Mouse (Mus musculus) heart, embryonic 14.5 days (tissue): Measurements from ENCODE around the gene Nfe2l3. TPM values are rescaled to one million over a fixed set of nuclear protein-coding genes. Genes with fewer than 3 reads are reported as not detected.
"Not testable (repeated sequence)": the region's sequence is repeated elsewhere in the genome, so short reads cannot be mapped to it uniquely, and the experiment has no call there.

Experiments
- ATAC-seq: fragments of 200-750 bp; cut with Nextera tagmentation; 2 replicates; pipeline ENCODE4 v1.8.0; 2017; ENCODE audit warnings: low read depth, moderate TSS enrichment; ENCODE audit not compliant: insufficient number of reproducible peaks, insufficient read depth, low FRiP score
- H3K27ac ChIP-seq, 2 experiments: fragments of 200-500 bp in 1 of 2; fragments of 300-500 bp in 1 of 2; sonication (generic) in 1 of 2; replicated peaks in 1 of 2; 2 replicates each; pipeline ENCODE4 v1.5.1; 2012 to 2014; ENCODE audit warnings: low read depth in 2 of 2, low read length in 2 of 2, control low read depth in 1 of 2, mild to moderate bottlenecking in 1 of 2, mixed read lengths in 1 of 2; ENCODE audit not compliant: control insufficient read depth in 1 of 2, insufficient read depth in 1 of 2
- H3K27me3 ChIP-seq: fragments of 300-500 bp; sonication (generic); 2 replicates; pipeline ENCODE4 v1.6.1; 2014; ENCODE audit warnings: mild to moderate bottlenecking, low read length, control low read depth; ENCODE audit not compliant: control insufficient read depth, insufficient read depth
- H3K36me3 ChIP-seq: fragments of 300-500 bp; sonication (generic); 2 replicates; pipeline ENCODE4 v1.6.1; 2014; ENCODE audit warnings: mild to moderate bottlenecking, control low read depth, low read length, mixed read lengths; ENCODE audit not compliant: control insufficient read depth, insufficient read depth
- H3K4me1 ChIP-seq, 2 experiments: fragments of 200-500 bp in 1 of 2; fragments of 300-500 bp in 1 of 2; sonication (generic) in 1 of 2; 2 replicates each; pipeline ENCODE4 v1.6.1; 2012 to 2014; ENCODE audit warnings: low read length in 2 of 2, control low read depth in 1 of 2, mixed read lengths in 1 of 2; ENCODE audit not compliant: control insufficient read depth in 2 of 2, insufficient read depth in 2 of 2
- H3K4me2 ChIP-seq: fragments of 300-500 bp; sonication (generic); 2 replicates; pipeline ENCODE4 v1.6.1; 2014; ENCODE audit warnings: mild to moderate bottlenecking, low read length
- H3K4me3 ChIP-seq, 2 experiments: fragments of 200-500 bp in 1 of 2; fragments of 300-500 bp in 1 of 2; sonication (generic) in 1 of 2; 2 replicates each; pipeline ENCODE4 v1.5.1; 2012 to 2014; ENCODE audit warnings: low read length in 2 of 2, mild to moderate bottlenecking in 2 of 2, control low read depth in 1 of 2, low read depth in 1 of 2, moderate library complexity in 1 of 2; ENCODE audit not compliant: control insufficient read depth in 1 of 2, insufficient read depth in 1 of 2
- H3K9ac ChIP-seq: fragments of 300-500 bp; sonication (generic); 2 replicates; pipeline ENCODE4 v1.6.1; 2014; ENCODE audit warnings: mild to moderate bottlenecking, low read length
- H3K9me3 ChIP-seq: fragments of 300-500 bp; sonication (generic); 2 replicates; pipeline ENCODE4 v1.6.1; 2016; ENCODE audit warnings: low read length, control low read depth; ENCODE audit not compliant: control insufficient read depth
- WGBS: fragments of 180-500 bp; shearing (Covaris S2); extraction: QIAGEN DNeasy Blood & Tissue Kit; methylation state at CpG from one replicate; pipeline ENCODE4 v1.1.7; 2014; 5-methylcytosine and 5-hydroxymethylcytosine counted together
- polyA plus RNA-seq: library from polyadenylated mRNA; unstranded; fragments of >200 nt; fragmentation: Nextera tagmentation; extraction: Ambion mirVana; gene quantifications from 2 replicates; pipeline ENCODE4 v1.2.1, GENCODE M21; 2014

The Nfe2l3 gene
- 4.1 and 4.3 TPM in 2 replicates for polyA plus RNA-seq

- H3K36me3 ChIP-seq = no peaks in the 10 kb centered on the region
- no peaks in the 10 kb centered on the region for H3K9me3 ChIP-seq
- peak within 1 kb of the TSS; percentile 79 for H3K9ac ChIP-seq
- peaks cover 12 to 19% of the 10 kb centered on the region in 2 experiments for H3K4me1 ChIP-seq
- H3K27ac ChIP-seq = no peak within 1 kb of the TSS
- under 1% methylated on average over 71 of the region's 74 CpGs for WGBS
- H3K27me3 ChIP-seq = 0 out of 2 replicates have a peak, but pooled peaks cover 15% of the 10 kb centered on the region
- H3K4me2 ChIP-seq = peak within 1 kb of the TSS; percentile 91
- peak; percentile 79 for ATAC-seq
- H3K4me3 ChIP-seq = peak within 1 kb of the TSS; percentile 66 to 79
These were observed at the start of gene Nfe2l3 for GRCm38 (mm10) chr6:51432535-51433397. TSS of gene Nfe2l3 (plus strand) at chr6:51432670.

GRCm38 (mm10) chr6:51383769-51384755 is 48.4 kb upstream of the Nfe2l3 start:
- 14% methylated on average over 26 of the region's 26 CpGs for WGBS

DNA sequence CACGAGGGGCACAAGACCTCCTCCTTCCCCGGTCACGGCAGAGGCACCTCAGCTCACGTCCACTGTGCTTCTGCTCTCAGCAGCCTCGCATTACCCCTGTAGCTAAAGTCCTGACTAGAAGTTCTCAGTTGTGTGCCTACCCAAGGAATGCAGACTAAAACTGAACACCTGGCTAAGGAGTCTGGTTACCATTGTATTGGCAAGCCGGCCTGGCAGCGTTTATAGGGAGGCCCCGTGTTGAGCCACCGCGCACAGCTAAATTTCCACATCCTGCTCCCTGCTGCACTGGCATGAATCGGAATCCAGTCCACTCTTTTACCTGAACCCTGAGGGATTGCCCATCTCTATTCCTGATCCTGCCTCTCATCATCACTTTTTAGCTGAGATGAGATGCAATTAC is 42.0 kb upstream of the Nfe2l3 start:
- Histone ChIP-seq H3K27me3 (no peaks in the 10 kb centered on the region), H3K4me1 (no peaks in the 10 kb centered on the region), H3K9ac (no peak overlapping the region), H3K27ac (no peak overlapping the region), H3K36me3 (no peaks in the 10 kb centered on the region), H3K9me3 (no peaks in the 10 kb centered on the region), H3K4me2 (no peak overlapping the region), H3K4me3 (no peak overlapping the region)
- 70% methylated on average over 11 of the region's 11 CpGs for WGBS
- ATAC-seq = no peak

More at GRCm38 (mm10) chr6:51383769-51384755, 48.4 kb upstream of the Nfe2l3 start:
- peak overlapping the region; percentile 53 for H3K9ac ChIP-seq
- no peaks in the 10 kb centered on the region for H3K27me3 ChIP-seq
- peak overlapping the region; percentile 19 to 23; a peak in 3 of 4 replicates for H3K4me3 ChIP-seq
- H3K9me3 ChIP-seq = no peaks in the 10 kb centered on the region
- peaks cover 2 to 6% of the 10 kb centered on the region in 2 experiments; a peak in 3 of 4 replicates for H3K4me1 ChIP-seq
- H3K27ac ChIP-seq = no peak overlapping the region; a peak in 1 of 4 replicates
- H3K4me2 ChIP-seq = peak overlapping the region; percentile 62
- ATAC-seq = no peak
- no peaks in the 10 kb centered on the region for H3K36me3 ChIP-seq

DNA sequence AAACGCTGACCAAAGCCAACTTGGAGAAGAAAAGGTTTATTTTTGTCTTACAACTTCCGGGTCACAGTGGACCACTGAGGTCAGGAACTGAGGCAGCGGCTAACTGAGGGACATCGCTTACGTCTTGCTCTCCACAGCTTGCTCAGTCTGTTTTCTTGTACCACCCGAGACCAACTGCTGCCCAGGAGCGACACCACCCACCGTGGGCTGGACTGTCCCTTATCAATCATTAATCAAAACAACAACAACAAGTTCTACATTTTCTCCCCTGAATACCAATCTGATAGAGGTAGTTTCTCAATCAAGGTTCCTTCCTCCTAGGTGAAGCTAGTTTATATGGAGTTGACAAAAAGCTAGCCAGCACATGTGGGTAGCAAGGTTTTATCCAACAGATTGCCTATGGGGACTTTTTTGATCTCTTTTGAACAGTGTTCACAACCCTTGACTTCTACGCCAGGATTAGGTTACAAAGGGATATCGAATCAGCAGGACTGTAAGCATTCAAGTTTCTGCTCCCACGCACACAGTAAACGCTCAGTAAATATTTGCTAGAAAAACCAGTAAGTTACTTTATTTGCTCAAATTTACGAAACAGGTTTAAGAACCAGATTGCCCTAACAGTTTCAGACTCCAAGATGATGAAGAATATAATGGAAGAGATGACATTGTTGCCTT is 40.5 kb upstream of the Nfe2l3 start:
- WGBS = 64% methylated on average over 13 of the region's 13 CpGs
- Histone ChIP-seq H3K36me3 (no peaks in the 10 kb centered on the region), H3K9ac (no peak overlapping the region), H3K27me3 (no peaks in the 10 kb centered on the region), H3K4me1 (no peaks in the 10 kb centered on the region), H3K27ac (no peak overlapping the region), H3K4me2 (no peak overlapping the region), H3K4me3 (no peak overlapping the region), H3K9me3 (no peaks in the 10 kb centered on the region)
- no peak for ATAC-seq

- H3K4me2 ChIP-seq = no peak overlapping the region
- 70% methylated on average over 6 of the region's 6 CpGs for WGBS
- no peak for ATAC-seq
These were observed 38.9 kb upstream of the Nfe2l3 start for GRCm38 (mm10) chr6:51393341-51394128.

GRCm38 (mm10) chr6:51394367-51394766 is 38.1 kb upstream of the Nfe2l3 start:
- not testable (repeated sequence) for H3K36me3 ChIP-seq, H3K27me3 ChIP-seq, ATAC-seq, H3K9ac ChIP-seq, H3K4me1 ChIP-seq, H3K4me3 ChIP-seq, H3K9me3 ChIP-seq, H3K4me2 ChIP-seq, H3K27ac ChIP-seq
- 83% methylated on average over 8 of the region's 8 CpGs for WGBS

More at GRCm38 (mm10) chr6:51393341-51394128, 38.9 kb upstream of the Nfe2l3 start:
- Histone ChIP-seq H3K27me3 (no peaks in the 10 kb centered on the region), H3K4me3 (no peak overlapping the region), H3K9ac (no peak overlapping the region), H3K4me1 (no peaks in the 10 kb centered on the region), H3K36me3 (no peaks in the 10 kb centered on the region), H3K27ac (no peak overlapping the region), H3K9me3 (no peaks in the 10 kb centered on the region)
